ENCODE assay signal across 15 mouse cellular contexts in genomic region chr9:27729558-27729889, GRCm38 (mm10).
DNase-seq lines count a peak whose midpoint lies in the region; ATAC-seq lines count a peak whose summit lies in the region.
"Had no signal": no experiment of that assay in that cellular context is flagged by ENCODE, and none has a peak within 500 bp of the region (broad histone marks: within the 10 kb centered on the region; RNA-seq: fewer than 3 reads in every experiment).

No protein-coding gene starts in this region.

- no peak for DNase-seq in forebrain, embryonic 14.5 days (ENCODE audit: low spot score)
- no peak for DNase-seq in midbrain, embryonic 10.5 days (ENCODE audit: low spot score)
- DNase-seq: cerebellum, adult 11 months; cerebellum, adult 8-10 months; gastrocnemius, postnatal 10 days; heart, adult 18-20 months had no signal

- H3K4me3 ChIP-seq in forebrain, embryonic 14.5 days (ENCODE audit: low read depth, low read length) = no peak overlapping the region
- H3K4me3 ChIP-seq in forebrain, embryonic 13.5 days = no peak overlapping the region
- no peak overlapping the region for H3K4me3 ChIP-seq in hindbrain, embryonic 13.5 days
- no peak overlapping the region for H3K4me3 ChIP-seq in hindbrain, embryonic 16.5 days (ENCODE audit: low read length)
- no peak overlapping the region for H3K4me3 ChIP-seq in midbrain, embryonic 13.5 days (replicated peaks)
- no peak overlapping the region for H3K4me3 ChIP-seq in midbrain, embryonic 10.5 days
- H3K4me3 ChIP-seq in kidney, embryonic 16.5 days (ENCODE audit: low read length) = no peak overlapping the region
- H3K4me3 ChIP-seq: embryonic facial prominence, embryonic 15.5 days; erythroblast, embryonic 14.5 days had no signal

- 0 out of 2 replicates have a peak, but pooled peaks have one; percentile 34 for ATAC-seq in forebrain, embryonic 14.5 days
- no peak for ATAC-seq in forebrain, embryonic 13.5 days
- peak; percentile 57; the same call in 1 of the 2 replicates for ATAC-seq in hindbrain, embryonic 13.5 days (ENCODE audit: low FRiP score)
- ATAC-seq in hindbrain, embryonic 16.5 days = no peak
- peak; percentile 44; the same call in 1 of the 2 replicates for ATAC-seq in midbrain, embryonic 13.5 days
- no peak for ATAC-seq in kidney, embryonic 16.5 days (ENCODE audit: low FRiP score, low TSS enrichment)
- ATAC-seq: inflammation-experienced regulatory T-cells, adult 6 months had no signal

- no peak overlapping the region for H3K27ac ChIP-seq in forebrain, embryonic 14.5 days (ENCODE audit: low read depth, low read length)
- H3K27ac ChIP-seq in forebrain, embryonic 13.5 days = no peak overlapping the region
- H3K27ac ChIP-seq in hindbrain, embryonic 13.5 days = no peak overlapping the region
- no peak overlapping the region for H3K27ac ChIP-seq in hindbrain, embryonic 16.5 days (ENCODE audit: low read depth, low read length)
- no peak overlapping the region for H3K27ac ChIP-seq in midbrain, embryonic 13.5 days
- no peak overlapping the region; the same call in 1 of the 2 replicates for H3K27ac ChIP-seq in midbrain, embryonic 10.5 days (replicated peaks)
- no peak overlapping the region for H3K27ac ChIP-seq in kidney, embryonic 16.5 days (ENCODE audit: low read length)
- H3K27ac ChIP-seq: embryonic facial prominence, embryonic 15.5 days had no signal

- H3K4me2 ChIP-seq in forebrain, embryonic 14.5 days (ENCODE audit: low read length) = no peak overlapping the region
- H3K4me2 ChIP-seq in forebrain, embryonic 13.5 days = no peak overlapping the region
- no peak overlapping the region for H3K4me2 ChIP-seq in hindbrain, embryonic 13.5 days
- no peak overlapping the region for H3K4me2 ChIP-seq in hindbrain, embryonic 16.5 days (ENCODE audit: low read length)
- no peak overlapping the region for H3K4me2 ChIP-seq in midbrain, embryonic 13.5 days (replicated peaks)
- no peak overlapping the region for H3K4me2 ChIP-seq in kidney, embryonic 16.5 days (replicated peaks; ENCODE audit: low read depth, low read length)
- H3K4me2 ChIP-seq: embryonic facial prominence, embryonic 15.5 days had no signal

- WGBS in forebrain, embryonic 14.5 days = 41% methylated on average over 1 of the region's 1 CpGs
- 45% methylated on average over 1 of the region's 1 CpGs for WGBS in forebrain, embryonic 13.5 days
- 28% methylated on average over 1 of the region's 1 CpGs for whole genome bisulfite sequencing in hindbrain, embryonic 13.5 days
- WGBS in hindbrain, embryonic 16.5 days = 47% methylated on average over 1 of the region's 1 CpGs
- WGBS in midbrain, embryonic 13.5 days = 34% methylated on average over 1 of the region's 1 CpGs
- WGBS in midbrain, embryonic 10.5 days = 56% methylated on average over 1 of the region's 1 CpGs
- WGBS in kidney, embryonic 16.5 days = 74% methylated on average over 1 of the region's 1 CpGs

- H3K27me3 ChIP-seq in forebrain, embryonic 14.5 days (replicated peaks; ENCODE audit: control insufficient read depth, insufficient read depth, low read length) = no peaks in the 10 kb centered on the region
- no peaks in the 10 kb centered on the region for H3K27me3 ChIP-seq in forebrain, embryonic 13.5 days
- H3K27me3 ChIP-seq in hindbrain, embryonic 13.5 days = no peaks in the 10 kb centered on the region
- H3K27me3 ChIP-seq in hindbrain, embryonic 16.5 days (replicated peaks; ENCODE audit: control insufficient read depth, insufficient read depth, low read length) = no peaks in the 10 kb centered on the region
- no peaks in the 10 kb centered on the region for H3K27me3 ChIP-seq in midbrain, embryonic 13.5 days
- no peaks in the 10 kb centered on the region for H3K27me3 ChIP-seq in midbrain, embryonic 10.5 days (ENCODE audit: low read depth, poor library complexity, severe bottlenecking)
- no peaks in the 10 kb centered on the region for H3K27me3 ChIP-seq in kidney, embryonic 16.5 days (ENCODE audit: insufficient read depth, low read length)

- no peak overlapping the region for H3K9ac ChIP-seq in forebrain, embryonic 14.5 days (ENCODE audit: low read length)
- no peak overlapping the region for H3K9ac ChIP-seq in forebrain, embryonic 13.5 days
- H3K9ac ChIP-seq in hindbrain, embryonic 13.5 days = no peak overlapping the region
- no peak overlapping the region for H3K9ac ChIP-seq in hindbrain, embryonic 16.5 days (ENCODE audit: low read depth, low read length)
- H3K9ac ChIP-seq in midbrain, embryonic 13.5 days (replicated peaks) = no peak overlapping the region
- no peak overlapping the region for H3K9ac ChIP-seq in kidney, embryonic 16.5 days (replicated peaks; ENCODE audit: low read length)
- H3K9ac ChIP-seq: embryonic facial prominence, embryonic 15.5 days had no signal

- peaks cover 6% of the 10 kb centered on the region for H3K4me1 ChIP-seq in forebrain, embryonic 14.5 days (ENCODE audit: control insufficient read depth, insufficient read depth, low read length)
- peaks cover 13% of the 10 kb centered on the region for H3K4me1 ChIP-seq in forebrain, embryonic 13.5 days
- H3K4me1 ChIP-seq in hindbrain, embryonic 13.5 days (replicated peaks) = peaks cover 16% of the 10 kb centered on the region
- H3K4me1 ChIP-seq in hindbrain, embryonic 16.5 days (ENCODE audit: control insufficient read depth, insufficient read depth, low read depth, low read length) = peaks cover 6% of the 10 kb centered on the region
- H3K4me1 ChIP-seq in midbrain, embryonic 13.5 days (replicated peaks) = peaks cover 11% of the 10 kb centered on the region
- peaks cover 11% of the 10 kb centered on the region for H3K4me1 ChIP-seq in midbrain, embryonic 10.5 days
- H3K4me1 ChIP-seq in kidney, embryonic 16.5 days (ENCODE audit: insufficient read depth, low read length) = no peaks in the 10 kb centered on the region

- no peaks in the 10 kb centered on the region for H3K36me3 ChIP-seq in forebrain, embryonic 14.5 days (ENCODE audit: control insufficient read depth, insufficient read depth, low read length)
- H3K36me3 ChIP-seq in forebrain, embryonic 13.5 days (ENCODE audit: poor library complexity, severe bottlenecking) = no peaks in the 10 kb centered on the region
- no peaks in the 10 kb centered on the region for H3K36me3 ChIP-seq in hindbrain, embryonic 13.5 days
- H3K36me3 ChIP-seq in hindbrain, embryonic 16.5 days (ENCODE audit: control insufficient read depth, insufficient read depth, low read length) = no peaks in the 10 kb centered on the region
- no peaks in the 10 kb centered on the region for H3K36me3 ChIP-seq in midbrain, embryonic 13.5 days
- no peaks in the 10 kb centered on the region for H3K36me3 ChIP-seq in midbrain, embryonic 10.5 days
- H3K36me3 ChIP-seq in kidney, embryonic 16.5 days (ENCODE audit: insufficient read depth, low read length) = no peaks in the 10 kb centered on the region
- H3K36me3 ChIP-seq: embryonic facial prominence, embryonic 15.5 days; heart, embryonic 10.5 days had no signal

- no peaks in the 10 kb centered on the region for H3K9me3 ChIP-seq in forebrain, embryonic 14.5 days (replicated peaks; ENCODE audit: control insufficient read depth, low read length)
- H3K9me3 ChIP-seq in forebrain, embryonic 13.5 days (replicated peaks) = no peaks in the 10 kb centered on the region
- no peaks in the 10 kb centered on the region for H3K9me3 ChIP-seq in hindbrain, embryonic 13.5 days
- no peaks in the 10 kb centered on the region for H3K9me3 ChIP-seq in hindbrain, embryonic 16.5 days (ENCODE audit: control insufficient read depth, low read length)
- no peaks in the 10 kb centered on the region for H3K9me3 ChIP-seq in midbrain, embryonic 13.5 days
- no peaks in the 10 kb centered on the region for H3K9me3 ChIP-seq in midbrain, embryonic 10.5 days (replicated peaks)
- H3K9me3 ChIP-seq in kidney, embryonic 16.5 days (ENCODE audit: low read length) = no peaks in the 10 kb centered on the region
- H3K9me3 ChIP-seq: embryonic facial prominence, embryonic 15.5 days; heart, embryonic 10.5 days had no signal

Comparison
In these comparisons a context has a peak if more than half of its experiments do, and no peak if none do; other contexts are left out.
1. ATAC-seq: peak in forebrain, embryonic 14.5 days (single experiment), hindbrain, embryonic 13.5 days (single experiment) and midbrain, embryonic 13.5 days (single experiment); none in forebrain, embryonic 13.5 days (single experiment), hindbrain, embryonic 16.5 days (single experiment) and kidney, embryonic 16.5 days (single experiment).